Mouse (Mus musculus) erythroid progenitor cell, adult 5-6 weeks (primary cell): ENCODE measurements around the gene Smg7. TPM values are rescaled to one million over a fixed set of nuclear protein-coding genes. Genes with fewer than 3 reads are reported as not detected.

ENCODE experiments used
- ATAC-seq: replicated peaks from 2 replicates; pipeline ENCODE4 v1.8.0; 2016; ENCODE audit warnings: moderate number of reproducible peaks, mild to moderate bottlenecking, moderate TSS enrichment, inconsistent platforms; ENCODE audit not compliant: poor library complexity, low FRiP score, severe bottlenecking
- total RNA-seq, 2 experiments: library from RNA; stranded (forward) in 1 of 2; stranded (reverse) in 1 of 2; fragments of 150-400 nt in 1 of 2; fragments of 186-747, 209-891 nt in 1 of 2; gene quantifications; 2 replicates each; pipeline versions ENCODE4 v1.2.3 to v1.2.4; 2015 to 2017; ENCODE audit warnings: low replicate concordance in 2 of 2

Smg7 gene
- total RNA-seq, 2 experiments from 2014 or later: 21.0 to 81.3 TPM

GRCm38 (mm10) chr1:152810533-152811439, 91.7 kb downstream of the Smg7 start:
- ATAC-seq: no peak

GRCm38 (mm10) chr1:152809541-152810252, 92.7 kb downstream of the Smg7 start:
- ATAC-seq: no peak

- ATAC-seq: no peak
Measured at GRCm38 (mm10) chr1:152808392-152808680, 94.1 kb downstream of the Smg7 start.

- ATAC-seq: no peak
Measured at GRCm38 (mm10) chr1:152807619-152808391, 94.6 kb downstream of the Smg7 start.

- ATAC-seq: no peak
Measured at GRCm38 (mm10) chr1:152804907-152805306, 97.5 kb downstream of the Smg7 start.

GRCm38 (mm10) chr1:152800633-152801176, 101.7 kb downstream of the Smg7 start:
- no peak for ATAC-seq

GRCm38 (mm10) chr1:152799897-152800296, 102.5 kb downstream of the Smg7 start, which contains the start of gene Ncf2:
Ncf2 (plus strand) TSS chr1:152800194.
- no peak for ATAC-seq

GRCm38 (mm10) chr1:152798125-152798524, 104.3 kb downstream of the Smg7 start:
- no peak for ATAC-seq

- ATAC-seq: no peak
Measured at GRCm38 (mm10) chr1:152796683-152797263, 105.7 kb downstream of the Smg7 start.

GRCm38 (mm10) chr1:152795688-152796255, 106.7 kb downstream of the Smg7 start:
- ATAC-seq: no peak

- no peak for ATAC-seq
Measured at GRCm38 (mm10) chr1:152793495-152794130, 108.8 kb downstream of the Smg7 start.

- no peak for ATAC-seq
Measured at GRCm38 (mm10) chr1:152792736-152793494, 109.5 kb downstream of the Smg7 start.

GRCm38 (mm10) chr1:152791269-152791668, 111.2 kb downstream of the Smg7 start:
- ATAC-seq: no peak

- no peak for ATAC-seq
Measured at GRCm38 (mm10) chr1:152790821-152791220, 111.6 kb downstream of the Smg7 start.

- no peak for ATAC-seq
Measured at GRCm38 (mm10) chr1:152790254-152790653, 112.2 kb downstream of the Smg7 start.

- ATAC-seq: no peak
Measured at GRCm38 (mm10) chr1:152788121-152788660, 114.3 kb downstream of the Smg7 start.
